ENCODE assay signal across 40 mouse cellular contexts in the genomic region with DNA sequence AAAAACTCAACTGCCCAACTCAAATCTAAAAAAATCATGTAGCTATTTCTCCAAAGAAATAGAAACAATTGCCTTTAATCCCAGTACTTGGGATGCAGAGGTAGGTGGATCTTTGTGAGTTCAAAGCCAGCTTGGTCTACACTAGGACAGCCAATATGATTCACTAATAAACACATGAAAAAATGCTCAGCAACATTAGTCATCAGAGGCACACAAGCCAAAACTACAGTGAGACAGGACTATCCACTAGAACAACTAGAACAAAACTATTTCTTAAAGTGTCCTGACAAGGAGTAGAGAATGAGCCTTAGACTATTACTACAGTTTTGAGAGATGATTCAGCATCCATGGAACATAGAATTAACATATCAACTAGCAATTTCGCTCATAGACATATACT. TPM values are rescaled to one million over a fixed set of nuclear protein-coding genes. Genes with fewer than 3 reads are reported as not detected.
"Had no signal": no experiment of that assay in that cellular context is flagged by ENCODE, and none has a peak within 500 bp of the region (broad histone marks: within the 10 kb centered on the region; RNA-seq: fewer than 3 reads in every experiment).

No protein-coding gene starts in this region.

- H3K4me3 ChIP-seq: heart, embryonic 10.5 days; heart, embryonic 12.5 days; hindbrain, embryonic 10.5 days; hindbrain, embryonic 12.5 days; intestine, embryonic 15.5 days; left cerebral cortex, adult 2 months; limb, embryonic 13.5 days; limb, embryonic 15.5 days; liver, embryonic 12.5 days had no signal

- H3K4me2 ChIP-seq: heart, embryonic 12.5 days; hindbrain, embryonic 12.5 days; hindbrain, embryonic 14.5 days; intestine, embryonic 15.5 days; limb, embryonic 13.5 days; limb, embryonic 15.5 days; liver, embryonic 12.5 days had no signal

- H3K9ac ChIP-seq: heart, embryonic 12.5 days; hindbrain, embryonic 12.5 days; hindbrain, embryonic 14.5 days; intestine, embryonic 15.5 days; limb, embryonic 13.5 days; limb, embryonic 15.5 days; liver, embryonic 12.5 days; liver, embryonic 14.5 days had no signal

- H3K4me1 ChIP-seq: hindbrain, embryonic 12.5 days; limb, embryonic 15.5 days had no signal

- H3K27ac ChIP-seq: heart, embryonic 10.5 days; hindbrain, embryonic 10.5 days; hindbrain, embryonic 12.5 days; hindbrain, embryonic 14.5 days; intestine, embryonic 15.5 days; kidney, postnatal 0 days; left cerebral cortex, adult 2 months; limb, embryonic 13.5 days; limb, embryonic 15.5 days; liver, embryonic 12.5 days; liver, embryonic 14.5 days had no signal

- DNase-seq: gastrocnemius, postnatal 14 days; gastrocnemius, postnatal 36 days; heart, adult 18-20 months; heart, postnatal 10 days; heart, postnatal 4 days; kidney, adult 18-20 months; kidney, adult 8-10 months; kidney, postnatal 14 days; kidney, postnatal 36 days; layer of hippocampus, adult 9-11 months had no signal

- ATAC-seq: hindbrain, embryonic 16.5 days; inflammation-experienced regulatory T-cells, adult 6 months; intestine, embryonic 15.5 days; intestine, postnatal 0 days; liver, embryonic 12.5 days had no signal

- H3K9me3 ChIP-seq: heart, embryonic 10.5 days; heart, embryonic 12.5 days; hindbrain, embryonic 12.5 days; intestine, embryonic 15.5 days; limb, embryonic 13.5 days; limb, embryonic 15.5 days; liver, embryonic 12.5 days had no signal

- H3K27me3 ChIP-seq: heart, embryonic 12.5 days; hindbrain, embryonic 12.5 days; intestine, embryonic 15.5 days; limb, embryonic 13.5 days; limb, embryonic 15.5 days; liver, embryonic 12.5 days had no signal

RNA-seq across cellular contexts. Expression of a gene that starts 15.4 kb away (rescaled TPM):
- total RNA-seq: heart, postnatal 4 days had no signal
- polyA plus RNA-seq: heart, embryonic 14.5 days; intestine, postnatal 0 days; liver, embryonic 12.5 days had no signal

RNA-seq across cellular contexts. Expression of a gene that starts 17.9 kb away (rescaled TPM):
- total RNA-seq: layer of hippocampus, adult 18-20 months; layer of hippocampus, postnatal 14 days; left cerebral cortex, adult 2 months; left cerebral cortex, postnatal 36 days had no signal
- polyA plus RNA-seq: heart, embryonic 10.5 days; heart, embryonic 14.5 days; hindbrain, embryonic 10.5 days; hindbrain, embryonic 16.5 days; intestine, embryonic 15.5 days; kidney, embryonic 14.5 days; limb, embryonic 11.5 days; limb, embryonic 15.5 days; liver, embryonic 12.5 days; liver, embryonic 14.5 days; liver, embryonic 16.5 days had no signal

RNA-seq across cellular contexts. Expression of a gene that starts 22.3 kb away (rescaled TPM):
- total RNA-seq: gastrocnemius, adult 18-20 months; gastrocnemius, adult 8-10 months; gastrocnemius, postnatal 14 days; gastrocnemius, postnatal 36 days; heart, adult 18-20 months; heart, postnatal 10 days; heart, postnatal 25 days; heart, postnatal 4 days; layer of hippocampus, adult 18-20 months; layer of hippocampus, adult 8-10 months; layer of hippocampus, postnatal 14 days; left cerebral cortex, adult 2 months; left cerebral cortex, postnatal 14 days; left cerebral cortex, postnatal 36 days; liver, adult 2 months had no signal
- polyA plus RNA-seq: heart, embryonic 10.5 days; heart, embryonic 12.5 days; heart, embryonic 14.5 days; heart, embryonic 16.5 days; hindbrain, embryonic 10.5 days; hindbrain, embryonic 14.5 days; intestine, embryonic 15.5 days; intestine, postnatal 0 days; kidney, embryonic 14.5 days; kidney, postnatal 0 days; large intestine, adult 2 months; limb, embryonic 11.5 days; limb, embryonic 13.5 days; limb, embryonic 15.5 days; liver, adult 2 months; liver, embryonic 12.5 days; liver, embryonic 14.5 days; liver, embryonic 16.5 days had no signal
